Comparison of ENCODE assay signal across 11 mouse cellular contexts in the genomic region with DNA sequence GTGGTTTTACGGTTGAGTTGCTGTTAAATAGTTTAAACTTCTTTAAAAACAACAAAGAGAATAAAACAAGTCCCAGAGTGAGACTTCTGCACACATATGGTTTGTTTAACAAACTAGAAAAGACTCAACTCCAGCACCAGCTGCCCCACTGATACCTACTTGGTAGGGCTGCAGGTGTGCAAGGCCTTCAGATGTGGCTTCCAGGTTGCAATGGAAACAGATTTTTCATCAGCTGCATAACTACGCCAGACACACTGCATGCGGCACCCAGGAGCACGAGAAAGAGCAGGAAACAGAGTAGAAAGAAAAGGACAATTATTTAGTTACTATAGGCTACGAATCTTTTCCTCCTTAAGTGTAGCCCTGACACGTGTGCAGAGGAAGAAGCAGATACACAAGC.
"Had no signal": no experiment of that assay in that cellular context is flagged by ENCODE, and none has a peak within 500 bp of the region (broad histone marks: within the 10 kb centered on the region; RNA-seq: fewer than 3 reads in every experiment).

No protein-coding gene starts in this region.

- DNase-seq: kidney, adult 11 months; kidney, adult 9 months; kidney, postnatal 36 days; layer of hippocampus, adult 9-11 months; liver; liver, embryonic 13.5 days; liver, postnatal 0 days; lung, postnatal 36 days; midbrain, embryonic 14.5 days; retina, postnatal 1 day; right cerebral cortex, postnatal 4 days had no signal

- ATAC-seq: liver, postnatal 0 days had no signal
